Mouse (Mus musculus) spleen, adult 2 months (tissue): ENCODE results near the gene Klf8. TPM values are rescaled to one million over a fixed set of nuclear protein-coding genes. Genes with fewer than 3 reads are reported as not detected.

Experiments
- DNase-seq, 2 experiments: peaks; one replicate each; pipeline versions ENCODE4 v3.0.0 to v3.0.0-alpha.2; 2012 to 2021; ENCODE audit warnings: low spot score in 2 of 2, low read depth in 1 of 2
- H3K27ac ChIP-seq: fragments of 200-500 bp; 2 replicates; pipeline ENCODE4 v1.5.1; 2012; ENCODE audit warnings: low read length, inconsistent platforms; ENCODE audit not compliant: insufficient read depth
- H3K27me3 ChIP-seq: fragments of 200-500 bp; 2 replicates; pipeline ENCODE4 v1.6.1; 2012; ENCODE audit warnings: mild to moderate bottlenecking, moderate library complexity, low read length, inconsistent platforms; ENCODE audit not compliant: control insufficient read depth, insufficient read depth
- H3K36me3 ChIP-seq: fragments of 200-500 bp; 2 replicates; pipeline ENCODE4 v1.6.1; 2012; ENCODE audit warnings: mild to moderate bottlenecking, low read length, inconsistent platforms; ENCODE audit not compliant: control insufficient read depth, insufficient read depth
- H3K4me1 ChIP-seq: fragments of 200-500 bp; 2 replicates; pipeline ENCODE4 v1.6.1; 2011; ENCODE audit warnings: inconsistent platforms; ENCODE audit not compliant: control insufficient read depth, insufficient read depth, insufficient read length
- H3K4me3 ChIP-seq: fragments of 200-500 bp; 2 replicates; pipeline ENCODE4 v1.5.1; 2011; ENCODE audit warnings: mild to moderate bottlenecking, inconsistent platforms; ENCODE audit not compliant: insufficient read depth, insufficient read length; ENCODE audit errors: extremely low read depth
- CTCF ChIP-seq: fragments of 200-500 bp; IDR thresholded peaks from 2 replicates; pipeline ENCODE4 v1.5.1; 2011; ENCODE audit warnings: mild to moderate bottlenecking, inconsistent platforms; ENCODE audit not compliant: insufficient read depth, insufficient read length, insufficient replicate concordance; ENCODE audit errors: extremely low read depth
- POLR2A ChIP-seq: fragments of 200-500 bp; IDR thresholded peaks from 2 replicates; pipeline ENCODE4 v1.6.1; 2011; ENCODE audit warnings: low read depth, low read length, inconsistent platforms
- WGBS: fragments of 180-500 bp; shearing (Covaris S2); methylation state at CpG from one replicate; pipeline ENCODE4 v1.1.7; 2018; 5-methylcytosine and 5-hydroxymethylcytosine counted together
- polyA plus RNA-seq: library from polyadenylated mRNA; depleted of rRNA; stranded (reverse); fragments of >200 nt; gene quantifications from 2 replicates; pipeline ENCODE4 v1.2.3, GENCODE M21; 2012; rRNA removed

Klf8 gene
- polyA plus RNA-seq, 1 experiment, result 0.58 TPM

DNA sequence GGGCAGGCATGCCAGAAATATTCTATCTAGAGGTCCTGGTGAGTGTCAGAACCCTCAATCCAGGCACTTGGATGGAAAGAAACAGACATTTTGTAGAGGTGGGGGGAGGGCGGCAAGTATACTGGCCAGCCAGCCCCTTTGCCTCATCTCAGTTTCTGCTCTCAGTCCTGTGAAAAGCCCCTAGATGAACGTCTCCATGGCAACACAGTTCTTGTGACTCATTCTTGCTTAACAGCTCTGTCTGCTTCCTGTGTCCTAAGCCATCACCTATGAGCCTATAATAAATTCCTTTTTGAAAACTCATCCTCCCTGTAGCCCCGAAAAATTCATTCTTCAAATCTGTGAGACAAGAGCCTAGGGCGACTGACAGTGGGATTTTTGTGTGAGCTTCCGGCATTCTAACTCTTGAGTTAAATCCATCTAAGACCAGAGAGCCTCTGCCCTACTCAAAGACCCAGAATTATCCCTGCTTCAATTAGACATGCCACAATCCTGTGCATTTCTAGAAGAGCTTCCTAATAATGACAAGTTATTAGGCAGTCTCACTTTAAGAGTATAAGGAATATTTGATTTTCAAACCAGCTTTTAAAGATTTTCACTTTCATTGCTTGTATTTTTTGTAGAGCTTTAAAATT, 196.5 kb downstream of the Klf8 start:
- Histone ChIP-seq H3K4me1 (no peaks in the 10 kb centered on the region), H3K27me3 (no peaks in the 10 kb centered on the region), H3K4me3 (no peak overlapping the region), H3K27ac (no peak overlapping the region), H3K36me3 (no peaks in the 10 kb centered on the region)
- TF ChIP-seq CTCF, result no peak
- no peak for TF ChIP-seq POLR2A
- WGBS, result 61% methylated on average over 5 of the region's 5 CpGs
- no peak for DNase-seq

DNA sequence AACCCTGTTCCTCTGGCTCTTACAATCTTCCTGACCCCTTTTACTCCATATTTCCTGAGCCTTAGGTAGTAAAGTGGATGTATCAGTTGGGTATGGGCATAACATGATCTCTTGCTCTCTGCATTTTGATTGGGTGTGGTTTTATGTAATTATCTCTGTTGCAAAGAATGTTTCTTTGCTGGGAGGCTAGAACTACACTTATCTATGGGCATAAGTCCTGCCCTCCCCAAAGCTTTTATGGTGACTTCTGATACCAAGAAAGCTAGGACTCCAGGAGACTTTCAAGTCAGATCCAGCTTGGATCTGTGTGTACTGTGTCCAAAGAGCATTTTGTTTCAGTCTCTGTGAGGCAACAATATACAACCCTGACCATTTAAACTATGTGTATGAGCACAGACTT, 202.3 kb downstream of the Klf8 start:
- DNase-seq, result no peak
- Histone ChIP-seq H3K36me3 (no peaks in the 10 kb centered on the region), H3K4me1 (no peaks in the 10 kb centered on the region), H3K4me3 (no peak overlapping the region), H3K27me3 (no peaks in the 10 kb centered on the region), H3K27ac (no peak overlapping the region)
- TF ChIP-seq CTCF, result no peak
- no peak for TF ChIP-seq POLR2A

DNA sequence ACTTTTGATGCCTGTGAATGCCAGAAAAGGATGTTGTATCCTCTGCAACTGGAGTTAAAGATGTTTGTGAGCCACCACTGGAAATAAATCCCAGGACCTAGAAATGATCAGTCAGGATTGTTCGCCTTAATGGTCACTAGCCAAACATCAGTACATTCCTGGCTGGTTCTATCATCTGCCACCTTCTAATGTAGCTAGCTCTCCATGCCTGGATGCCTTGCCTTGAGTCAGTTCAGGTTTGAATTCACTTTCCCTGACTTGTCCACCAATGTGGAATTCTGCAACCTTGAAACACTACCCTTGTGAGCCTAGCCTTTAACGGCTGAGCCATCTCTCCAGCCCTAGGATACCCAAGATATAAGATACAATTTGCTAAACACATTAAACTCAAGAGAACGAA, 202.8 kb downstream of the Klf8 start:
- no peaks in the 10 kb centered on the region for H3K36me3 ChIP-seq
- 80% methylated on average over 3 of the region's 3 CpGs for WGBS
- DNase-seq, result no peak
- no peak overlapping the region for H3K27ac ChIP-seq
- no peaks in the 10 kb centered on the region for H3K4me1 ChIP-seq
- TF ChIP-seq CTCF (no peak), POLR2A (no peak)
- no peaks in the 10 kb centered on the region for H3K27me3 ChIP-seq
- no peak overlapping the region for H3K4me3 ChIP-seq

Other genes with a start within 250 kb of the Klf8 start
- gene Usp51, start 231.0 kb upstream of the Klf8 start, polyA plus RNA-seq, result not detected in 2 replicates
- gene Mageh1, start 199.9 kb upstream of the Klf8 start, polyA plus RNA-seq, result 1.6 and 1.7 TPM in 2 replicates
- gene Foxr2, start 118.7 kb upstream of the Klf8 start, polyA plus RNA-seq, result not detected in 2 replicates
- gene Rragb, start 97.5 kb upstream of the Klf8 start, polyA plus RNA-seq, result 2.9 and 3.8 TPM in 2 replicates